Mouse (Mus musculus) megakaryocyte, embryonic 14.5 days (primary cell): ENCODE results near the gene Tecta.

Experiments
- FLI1 ChIP-seq: IDR thresholded peaks from 2 replicates; pipeline ENCODE4 v1.6.1; 2012; ENCODE audit warnings: low read length, inconsistent platforms, mixed read lengths
- GATA1 ChIP-seq: IDR thresholded peaks from 3 replicates; pipeline ENCODE4 v1.6.1; 2012; ENCODE audit warnings: mixed read lengths, low read length, inconsistent platforms, borderline replicate concordance

- no peak for TF ChIP-seq GATA1
- no peak for TF ChIP-seq FLI1
Observed at GRCm38 (mm10) chr9:42417352-42417952, 17.7 kb upstream of the Tecta start.
